Mouse (Mus musculus) liver, embryonic 15.5 days (tissue): ENCODE results near the gene Wnk2. TPM values are rescaled to one million over a fixed set of nuclear protein-coding genes. Genes with fewer than 3 reads are reported as not detected.

ENCODE experiments used
- ATAC-seq: fragments of 200-750 bp; cut with Nextera tagmentation; 2 replicates; pipeline ENCODE4 v1.8.0; 2017; ENCODE audit warnings: moderate number of reproducible peaks, mild to moderate bottlenecking, moderate library complexity; ENCODE audit not compliant: insufficient read depth
- H3K27ac ChIP-seq: fragments of 300-500 bp; sonication (generic); replicated peaks from 2 replicates; pipeline ENCODE4 v1.5.1; 2015; ENCODE audit warnings: mild to moderate bottlenecking, inconsistent platforms
- H3K27me3 ChIP-seq: fragments of 300-500 bp; sonication (generic); 2 replicates; pipeline ENCODE4 v1.6.1; 2015; ENCODE audit warnings: mild to moderate bottlenecking, inconsistent platforms
- H3K36me3 ChIP-seq: fragments of 300-500 bp; sonication (generic); replicated peaks from 2 replicates; pipeline ENCODE4 v1.6.1; 2015; ENCODE audit warnings: moderate library complexity, mild to moderate bottlenecking, inconsistent platforms
- H3K4me1 ChIP-seq: fragments of 300-500 bp; sonication (generic); replicated peaks from 2 replicates; pipeline ENCODE4 v1.6.1; 2015; ENCODE audit warnings: inconsistent platforms
- H3K4me2 ChIP-seq: fragments of 300-500 bp; sonication (generic); 2 replicates; pipeline ENCODE4 v1.6.1; 2015; ENCODE audit warnings: moderate library complexity, mild to moderate bottlenecking, inconsistent platforms
- H3K4me3 ChIP-seq: fragments of 300-500 bp; sonication (generic); replicated peaks from 2 replicates; pipeline ENCODE4 v1.5.1; 2015; ENCODE audit warnings: mild to moderate bottlenecking, inconsistent platforms
- H3K9ac ChIP-seq: fragments of 300-500 bp; sonication (generic); 2 replicates; pipeline ENCODE4 v1.6.1; 2015; ENCODE audit warnings: moderate library complexity, mild to moderate bottlenecking, inconsistent platforms
- H3K9me3 ChIP-seq: fragments of 300-500 bp; sonication (generic); replicated peaks from 2 replicates; pipeline ENCODE4 v1.6.1; 2016; ENCODE audit warnings: inconsistent platforms
- WGBS: fragments of 180-500 bp; shearing (Covaris S2); methylation state at CpG from one replicate; pipeline ENCODE4 v1.1.7; 2015; ENCODE audit warnings: mixed read lengths; ENCODE audit not compliant: insufficient replicate concordance; 5-methylcytosine and 5-hydroxymethylcytosine counted together
- polyA plus RNA-seq: library from polyadenylated mRNA; unstranded; fragments of >200 nt; fragmentation: Nextera tagmentation; extraction: Ambion mirVana; gene quantifications from 2 replicates; pipeline ENCODE4 v1.2.1, GENCODE M21; 2015

Wnk2 gene
- polyA plus RNA-seq, 1 experiment from 2014 or later, result 0.10 TPM

DNA sequence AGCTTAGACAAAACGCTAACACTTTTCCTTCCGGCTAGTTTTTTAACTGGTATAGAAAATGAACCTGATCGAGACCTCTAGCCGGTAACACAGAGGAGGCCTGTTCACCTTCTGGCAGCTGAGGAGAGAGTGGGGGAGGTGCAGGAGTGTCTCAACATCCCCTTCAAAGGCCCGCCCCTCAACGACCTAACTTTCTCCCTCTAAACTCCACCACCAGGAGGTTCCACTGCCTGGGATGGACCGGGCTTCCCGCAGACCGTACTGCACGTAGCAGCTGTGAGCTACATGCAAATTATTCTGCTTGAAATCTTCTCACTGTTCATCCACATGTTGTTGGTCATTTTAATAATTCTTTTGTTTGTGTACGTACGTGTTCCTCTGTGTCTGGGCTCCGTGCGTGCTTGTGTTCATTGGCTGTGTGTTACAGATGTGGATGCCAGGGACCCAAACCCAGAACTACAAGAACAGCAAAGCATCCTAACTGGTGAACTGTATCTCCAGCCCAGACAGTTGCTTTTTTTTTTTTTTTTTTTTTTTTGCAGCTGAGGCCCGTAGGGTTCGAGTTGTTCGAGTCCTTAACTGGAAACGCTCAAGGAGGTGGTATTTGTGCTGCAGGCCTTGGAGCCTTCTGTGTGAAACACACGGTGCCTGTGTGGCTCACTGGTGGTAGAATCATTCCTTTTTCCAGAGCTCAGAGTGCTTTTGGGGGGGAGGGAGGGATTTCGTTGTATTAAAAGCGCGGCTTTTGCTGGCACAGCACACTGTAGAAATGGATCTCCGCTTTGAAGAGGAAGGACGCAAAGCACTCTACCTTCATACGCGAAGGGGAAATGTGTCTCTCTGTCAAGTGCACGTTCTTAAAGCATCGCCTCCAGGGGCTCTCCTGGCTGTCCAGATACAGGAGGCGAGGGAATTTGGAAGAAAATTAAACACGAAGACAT lies 132.2 kb downstream of the Wnk2 start:
- ATAC-seq, result no peak
- WGBS, result 16% methylated on average over 30 of the region's 30 CpGs
- no peaks in the 10 kb centered on the region for H3K36me3 ChIP-seq
- H3K4me1 ChIP-seq, result peaks cover 15% of the 10 kb centered on the region
- H3K9me3 ChIP-seq, result no peaks in the 10 kb centered on the region; the same call in 1 of the 2 replicates
- H3K4me3 ChIP-seq, result peak overlapping the region; percentile 16; the same call in 1 of the 2 replicates
- no peak overlapping the region for H3K9ac ChIP-seq
- H3K27me3 ChIP-seq, result peaks cover 15% of the 10 kb centered on the region
- peak overlapping the region; percentile 57 for H3K4me2 ChIP-seq
- no peak overlapping the region for H3K27ac ChIP-seq

DNA sequence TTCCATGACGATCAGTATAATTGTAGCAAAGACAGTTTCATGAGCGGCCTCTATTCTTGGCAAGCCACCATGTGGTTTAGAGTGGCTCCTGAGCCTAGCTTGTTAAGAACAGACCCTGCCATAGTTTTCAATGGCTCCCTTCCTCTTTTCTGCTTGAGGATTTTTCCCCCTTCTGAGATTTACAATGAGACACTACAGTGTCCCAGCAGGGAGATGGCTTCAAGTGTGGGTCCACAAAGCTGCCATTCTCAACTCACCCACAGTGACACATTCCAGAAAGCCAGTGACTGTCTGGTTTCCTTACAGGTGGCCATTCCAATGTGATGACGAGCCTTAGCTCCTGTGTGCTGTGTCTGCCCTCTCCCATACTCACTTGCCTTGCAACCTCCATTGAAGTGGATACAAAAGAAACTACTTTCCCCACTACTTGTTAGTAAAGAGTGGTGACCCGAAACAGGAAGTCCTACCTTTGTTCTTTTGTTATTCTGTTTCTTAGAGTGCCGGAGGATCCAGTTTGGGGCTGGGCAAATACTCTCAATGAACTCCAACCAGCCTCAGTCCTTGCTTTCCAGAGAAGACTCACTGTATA lies 134.5 kb downstream of the Wnk2 start:
- Histone ChIP-seq H3K4me3 (no peak overlapping the region), H3K27me3 (peaks cover 23% of the 10 kb centered on the region), H3K9ac (no peak overlapping the region), H3K4me1 (peaks cover 15% of the 10 kb centered on the region), H3K27ac (no peak overlapping the region), H3K36me3 (no peaks in the 10 kb centered on the region), H3K9me3 (no peaks in the 10 kb centered on the region; the same call in 1 of the 2 replicates), H3K4me2 (no peak overlapping the region)
- ATAC-seq, result no peak
- WGBS, result 56% methylated on average over 5 of the region's 5 CpGs

DNA sequence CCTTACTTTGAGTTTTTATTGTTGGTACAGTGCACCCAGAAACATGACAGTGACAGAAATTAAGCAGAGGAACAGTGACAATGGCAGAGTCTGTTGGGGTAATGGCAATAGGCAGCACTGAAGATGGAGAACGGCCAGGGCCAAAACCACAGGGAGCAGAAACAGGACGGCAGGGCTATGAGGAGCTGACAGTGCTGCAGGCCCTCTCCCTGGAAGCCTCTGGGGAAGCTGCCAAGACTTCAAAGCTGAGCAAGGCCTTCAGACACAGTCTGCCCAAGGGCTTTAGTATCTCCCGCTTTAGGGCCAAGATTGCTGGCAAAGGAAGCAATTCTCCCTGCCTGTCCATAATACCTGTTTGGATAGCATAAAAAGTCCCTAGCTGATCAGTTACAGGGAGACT lies 146.1 kb downstream of the Wnk2 start:
- no peaks in the 10 kb centered on the region for H3K36me3 ChIP-seq
- H3K9ac ChIP-seq, result no peak overlapping the region
- H3K4me2 ChIP-seq, result no peak overlapping the region
- no peaks in the 10 kb centered on the region for H3K4me1 ChIP-seq
- no peak overlapping the region for H3K27ac ChIP-seq
- H3K9me3 ChIP-seq, result no peaks in the 10 kb centered on the region
- no peak overlapping the region for H3K4me3 ChIP-seq
- no peak for ATAC-seq
- 54% methylated on average over 3 of the region's 3 CpGs for WGBS
- no peaks in the 10 kb centered on the region for H3K27me3 ChIP-seq

DNA sequence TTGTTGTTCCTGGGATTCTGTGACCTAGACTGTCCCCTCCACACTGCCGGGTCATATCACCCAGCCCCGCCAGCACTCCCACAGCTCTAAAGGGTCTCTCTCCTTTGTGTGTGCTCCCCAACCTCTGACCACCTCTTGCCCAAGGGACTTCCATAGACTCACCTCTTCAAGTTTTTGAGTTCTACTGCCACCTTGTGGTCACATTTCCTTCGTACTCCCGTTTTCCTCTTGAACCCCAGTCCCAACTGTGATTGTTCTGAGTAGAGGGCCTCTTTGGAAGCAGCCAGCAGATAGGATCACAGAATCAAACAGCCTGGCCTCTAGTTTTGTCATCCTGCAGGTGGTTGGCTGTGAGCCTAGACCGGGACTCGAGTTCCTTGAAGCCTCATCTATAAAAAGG lies 149.2 kb downstream of the Wnk2 start:
- H3K9ac ChIP-seq, result no peak overlapping the region
- no peak for ATAC-seq

DNA sequence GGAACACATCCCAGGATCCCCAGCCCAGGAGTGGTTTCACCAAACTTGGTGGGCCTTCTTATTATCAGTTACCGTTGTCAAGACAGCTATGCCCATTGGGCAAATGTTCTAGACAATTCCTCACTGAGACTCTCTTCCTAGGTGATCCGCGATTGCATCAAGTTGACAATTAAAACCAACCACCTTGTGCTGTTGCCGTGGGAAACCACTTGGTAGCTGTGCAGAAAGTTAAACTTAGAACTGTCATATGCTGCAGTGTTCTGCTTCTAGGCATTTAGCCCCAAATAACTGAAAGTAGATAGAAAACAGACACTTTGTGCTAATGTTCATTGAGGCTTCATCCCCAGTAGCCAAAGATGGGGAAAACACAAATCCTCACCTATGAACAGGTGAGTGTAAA lies 151.1 kb downstream of the Wnk2 start:
- no peak for ATAC-seq
- 74% methylated on average over 4 of the region's 4 CpGs for WGBS

More for the DNA sequence above, 149.2 kb downstream of the Wnk2 start:
- Histone ChIP-seq H3K4me3 (no peak overlapping the region), H3K27me3 (no peaks in the 10 kb centered on the region), H3K36me3 (no peaks in the 10 kb centered on the region), H3K27ac (no peak overlapping the region), H3K4me2 (no peak overlapping the region), H3K4me1 (no peaks in the 10 kb centered on the region), H3K9me3 (no peaks in the 10 kb centered on the region)
- 9% methylated on average over 6 of the region's 6 CpGs for WGBS

DNA sequence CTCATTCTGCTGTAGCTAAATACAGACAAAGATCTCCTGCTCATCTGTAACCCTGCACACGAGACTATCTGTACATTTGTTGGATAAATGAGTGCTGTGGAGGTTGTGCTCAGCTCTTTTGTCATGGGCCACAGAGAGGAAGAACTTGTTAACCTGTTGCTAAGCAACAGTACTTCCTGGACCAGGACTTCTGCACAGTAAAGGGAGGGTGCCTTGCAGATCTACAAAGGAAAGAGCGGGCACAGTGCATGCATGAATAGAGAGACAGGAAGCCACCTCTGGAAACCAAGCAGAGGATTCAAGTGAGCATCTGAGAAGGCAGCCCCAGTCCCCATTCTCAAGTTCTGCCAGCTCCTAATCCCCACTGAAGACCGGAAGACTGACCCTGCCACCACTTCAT lies 152.9 kb downstream of the Wnk2 start:
- H3K4me2 ChIP-seq, result no peak overlapping the region
- H3K9ac ChIP-seq, result no peak overlapping the region
- no peak overlapping the region for H3K27ac ChIP-seq
- H3K27me3 ChIP-seq, result no peaks in the 10 kb centered on the region
- H3K9me3 ChIP-seq, result no peaks in the 10 kb centered on the region
- H3K36me3 ChIP-seq, result no peaks in the 10 kb centered on the region
- WGBS, result 16% methylated on average over 3 of the region's 3 CpGs
- ATAC-seq, result no peak
- H3K4me3 ChIP-seq, result no peak overlapping the region
- H3K4me1 ChIP-seq, result no peaks in the 10 kb centered on the region

More for the DNA sequence above, 151.1 kb downstream of the Wnk2 start:
- no peak overlapping the region for H3K27ac ChIP-seq
- no peaks in the 10 kb centered on the region for H3K4me1 ChIP-seq
- no peaks in the 10 kb centered on the region for H3K9me3 ChIP-seq
- no peak overlapping the region for H3K4me3 ChIP-seq
- no peak overlapping the region for H3K9ac ChIP-seq
- H3K4me2 ChIP-seq, result no peak overlapping the region
- no peaks in the 10 kb centered on the region for H3K36me3 ChIP-seq
- no peaks in the 10 kb centered on the region for H3K27me3 ChIP-seq

DNA sequence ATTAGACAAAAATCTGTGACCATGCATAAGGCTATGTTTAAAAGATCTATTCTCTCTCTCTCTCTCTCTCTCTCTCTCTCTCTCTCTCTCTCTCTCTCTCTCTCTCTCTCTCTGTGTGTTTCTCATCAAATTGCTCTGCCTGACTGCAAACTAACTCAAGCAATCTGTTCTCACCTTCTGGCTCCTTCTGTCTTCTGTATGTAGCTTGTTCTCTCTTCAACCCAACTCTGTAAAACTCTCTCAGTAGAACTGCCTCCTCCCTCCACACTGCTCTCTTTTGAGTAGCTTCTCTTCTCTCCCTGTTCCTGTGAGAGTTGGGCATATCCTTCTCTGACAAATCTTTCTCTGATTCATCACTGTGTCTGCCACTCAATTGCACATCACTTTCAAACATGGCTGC lies 154.9 kb downstream of the Wnk2 start:
- Histone ChIP-seq H3K36me3 (no peaks in the 10 kb centered on the region), H3K4me1 (no peaks in the 10 kb centered on the region), H3K27ac (no peak overlapping the region), H3K4me3 (no peak overlapping the region), H3K9me3 (no peaks in the 10 kb centered on the region), H3K9ac (no peak overlapping the region), H3K27me3 (no peaks in the 10 kb centered on the region), H3K4me2 (no peak overlapping the region)
- ATAC-seq, result no peak

DNA sequence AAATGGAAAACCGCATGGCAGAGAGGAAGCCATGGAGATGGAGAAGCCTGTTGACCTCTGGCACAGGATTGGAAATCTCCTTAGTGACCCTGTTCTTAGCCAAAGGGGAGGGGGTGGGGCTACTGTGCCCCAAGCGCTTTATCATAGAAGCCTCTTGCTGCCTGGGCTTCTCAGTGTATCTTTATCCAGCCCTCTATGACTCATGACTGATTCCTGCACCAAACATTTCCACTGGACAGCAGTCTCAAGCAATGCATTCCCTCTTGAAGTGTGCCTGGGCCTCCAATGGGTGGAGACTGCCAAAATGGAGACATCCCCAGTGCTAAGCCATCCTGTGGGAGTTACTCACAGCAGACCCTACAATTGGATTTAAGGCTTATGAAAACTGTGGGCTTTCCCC lies 157.7 kb downstream of the Wnk2 start:
- no peaks in the 10 kb centered on the region for H3K27me3 ChIP-seq
- WGBS, result 70% methylated on average over 2 of the region's 2 CpGs
- no peak overlapping the region for H3K4me2 ChIP-seq
- H3K36me3 ChIP-seq, result no peaks in the 10 kb centered on the region
- H3K27ac ChIP-seq, result no peak overlapping the region
- H3K4me3 ChIP-seq, result no peak overlapping the region
- H3K9ac ChIP-seq, result no peak overlapping the region
- no peaks in the 10 kb centered on the region for H3K4me1 ChIP-seq
- no peaks in the 10 kb centered on the region for H3K9me3 ChIP-seq
- no peak for ATAC-seq

Other genes starting within 250 kb of the Wnk2 start
- gene Fam120a, start 180.0 kb downstream of the Wnk2 start, polyA plus RNA-seq, result 13.3 and 13.9 TPM in 2 replicates
- 48.7 and 57.1 TPM in 2 replicates for gene Ninj1, start 39.5 kb upstream of the Wnk2 start, polyA plus RNA-seq
- 15.0 and 16.7 TPM in 2 replicates for gene Card19, start 68.0 kb upstream of the Wnk2 start, polyA plus RNA-seq
- 1.6 TPM in 2 replicates for gene Susd3, start 100.7 kb upstream of the Wnk2 start, polyA plus RNA-seq
- 0.52 TPM in 2 replicates for gene Fgd3, start 172.3 kb upstream of the Wnk2 start, polyA plus RNA-seq
- gene Bicd2, start 193.6 kb upstream of the Wnk2 start, polyA plus RNA-seq, result 7.5 and 8.0 TPM in 2 replicates